Mouse (Mus musculus) frontal cortex, postnatal 14 days (tissue): ENCODE data around the gene Tceal3.
"Not testable (repeated sequence)": the region's sequence is repeated elsewhere in the genome, so short reads cannot be mapped to it uniquely, and the experiment has no call there.

Source experiments
- DNase-seq, 2 experiments: peaks; one replicate each; pipeline ENCODE4 v3.0.0; 2022; ENCODE audit warnings: low spot score in 2 of 2

Gene Tceal3

DNA sequence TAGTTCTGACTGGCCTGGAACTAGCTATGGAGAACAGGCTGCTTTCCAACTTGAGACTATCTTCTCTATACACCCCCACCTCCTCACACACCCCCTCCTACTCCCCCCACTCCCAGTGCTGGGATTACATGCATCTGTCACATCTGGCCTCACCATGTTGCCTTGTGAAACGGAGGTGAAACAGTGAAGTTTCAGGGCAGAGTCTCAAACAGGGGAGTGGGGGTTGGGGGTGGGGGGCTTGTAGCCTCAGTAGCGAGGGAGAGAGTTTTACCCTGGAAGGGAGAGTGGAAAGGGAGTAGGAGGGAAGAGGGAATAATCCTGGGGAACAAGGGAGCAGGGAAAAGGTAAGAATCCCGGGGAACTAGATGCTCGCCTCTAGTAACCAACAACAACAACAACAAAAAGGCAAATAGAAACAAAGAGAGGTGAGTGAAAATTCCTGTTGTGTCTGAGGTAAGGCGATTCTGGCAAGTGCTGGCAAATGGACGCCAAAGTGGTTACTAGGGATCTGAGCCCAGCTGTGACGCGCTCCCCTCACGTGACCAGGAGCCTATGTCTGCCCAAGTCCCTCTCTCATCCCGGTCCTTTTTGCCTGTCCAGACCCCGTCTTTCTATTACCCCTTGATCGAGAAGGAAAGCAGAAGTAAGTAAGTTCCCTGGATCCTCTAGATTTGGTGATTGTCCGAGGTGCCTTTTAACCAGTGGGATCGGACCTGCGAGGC lies 117.0 kb downstream of the Tceal3 start, which contains the start of gene Tceal1:
Tceal1 (plus strand) TSS at position 537 of the 722 bp plus-strand sequence.
- DNase-seq, result peak; percentile 47 to 54

GRCm38 (mm10) chrX:136708168-136708681 lies 117.6 kb downstream of the Tceal3 start:
- DNase-seq, result peak; percentile 20 to 41

DNA sequence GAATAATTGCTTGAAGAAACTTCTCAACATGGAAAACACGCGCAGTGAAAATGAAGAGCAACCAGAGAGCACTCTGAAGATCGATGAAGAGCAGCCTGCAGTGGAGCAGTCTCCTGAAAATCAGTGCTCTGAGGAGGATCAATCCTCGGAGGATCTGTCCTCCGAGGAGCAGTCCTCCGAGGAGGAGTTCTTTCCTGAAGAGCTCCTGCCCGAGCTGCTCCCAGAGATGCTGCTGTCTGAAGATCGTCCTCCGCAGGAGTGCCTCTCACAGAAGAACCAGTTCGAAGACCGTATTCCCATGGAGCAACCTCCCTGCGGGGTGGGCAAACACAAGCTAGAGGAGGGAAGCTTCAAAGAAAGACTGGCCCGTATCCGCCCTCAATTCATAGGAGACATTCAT lies 118.1 kb downstream of the Tceal3 start:
- no peak for DNase-seq

DNA sequence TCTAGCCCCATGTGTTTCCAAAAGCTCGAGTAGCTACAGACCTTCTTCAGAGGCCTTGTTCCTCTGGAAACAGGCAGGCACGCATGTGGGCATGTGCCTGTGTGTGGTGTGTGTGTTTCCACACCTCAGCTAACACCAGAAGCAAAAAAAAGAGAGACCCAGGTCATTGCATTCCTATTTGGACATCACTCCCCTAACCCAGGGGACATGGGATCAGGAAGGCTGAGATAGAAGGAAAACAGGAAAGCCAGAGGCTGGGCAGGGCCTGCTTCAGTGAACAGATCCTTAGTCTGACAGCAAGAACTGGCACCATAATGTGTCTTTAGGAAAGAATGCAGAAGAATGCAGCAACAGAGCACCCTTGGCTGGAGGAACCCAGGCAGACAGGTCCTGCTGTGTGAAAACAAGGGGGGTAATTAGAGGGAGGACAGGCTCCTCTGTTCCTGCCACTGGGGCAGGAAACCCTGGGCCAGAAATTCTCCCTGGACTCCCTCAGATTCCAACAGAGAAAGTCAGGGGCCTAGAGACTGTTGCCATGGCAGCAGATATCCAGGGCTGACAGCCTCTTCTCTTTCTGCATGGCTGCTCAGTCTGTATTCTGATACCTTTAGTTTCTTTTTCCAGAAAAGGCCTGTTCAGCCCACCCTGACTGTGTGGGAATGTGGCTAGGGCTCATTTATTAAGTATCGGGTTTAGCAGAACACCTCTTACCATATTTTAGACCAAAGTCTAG lies 124.3 kb downstream of the Tceal3 start:
- DNase-seq, result not testable (repeated sequence)
